Mouse (Mus musculus): ENCODE data around the gene Gmip.

- TF ChIP-seq FLI1 (IDR thresholded peaks at IDR 0.05; ENCODE audit: low read length) (no peak), GATA1 (IDR thresholded peaks at IDR 0.05; ENCODE audit: borderline replicate concordance, low read length) (no peak)
Measured at GRCm38 (mm10) chr8:69837057-69837682, 28.7 kb downstream of the Gmip start.

Data from megakaryocyte, embryonic 14.5 days (primary cell).